Mouse (Mus musculus): ENCODE results near the gene Spaar.

- TF ChIP-seq CTCF (IDR thresholded peaks at IDR 0.05 in 2 of 3, conservative IDR thresholded peaks at IDR 0.05 in 1 of 3; ENCODE audit: control insufficient read depth in 1 of 3, insufficient read depth in 1 of 3, low read depth in 2 of 3, low read length in 3 of 3, poor library complexity in 1 of 3, severe bottlenecking in 1 of 3) (peak; percentile 57 to 66 (median 57)), MXI1 (IDR thresholded peaks at IDR 0.05; ENCODE audit: low read depth, low read length) (no peak), TCF12 (IDR thresholded peaks at IDR 0.05; ENCODE audit: low read depth, low read length) (no peak)
These were observed 26.4 kb upstream of the Spaar start for GRCm38 (mm10) chr4:43703439-43703838.
